Mouse (Mus musculus): ENCODE data around the gene Klhl3.

DNA sequence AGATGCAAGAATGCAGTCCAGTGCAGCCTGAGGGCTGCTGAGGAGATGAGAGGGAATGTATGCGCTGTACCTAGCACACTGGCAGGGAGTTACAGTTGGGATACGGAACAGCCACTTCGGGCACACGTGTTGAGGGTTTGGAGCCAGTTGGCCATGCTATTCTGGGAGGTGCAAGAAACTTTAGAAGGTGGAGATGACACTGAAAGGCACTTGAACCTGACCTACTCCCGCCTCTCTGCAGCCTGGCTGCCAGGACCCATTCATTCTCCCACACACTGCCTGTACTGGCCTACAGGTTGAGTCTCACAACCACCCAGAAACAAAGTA is 105.4 kb downstream of the Klhl3 start:
- TF ChIP-seq CTCF (IDR thresholded peaks at IDR 0.05; ENCODE audit: extremely low read depth, insufficient read length, insufficient replicate concordance, low read depth, low read length) (no peak), POLR2A (IDR thresholded peaks at IDR 0.05; ENCODE audit: low read depth, low read length) (no peak)

Data from small intestine, adult 2 months (tissue).